Mouse (Mus musculus) kidney, postnatal 0 days (tissue): ENCODE results near the gene Ikzf3. TPM values are rescaled to one million over a fixed set of nuclear protein-coding genes. Genes with fewer than 3 reads are reported as not detected.
A peak's percentile ranks its signal among the peaks of the same experiment; 100 is the strongest.

Experiments used
- ATAC-seq: fragments of 200-750 bp; cut with Nextera tagmentation; replicated peaks from 2 replicates; pipeline ENCODE4 v1.8.0; 2017; ENCODE audit warnings: low read depth, moderate number of reproducible peaks, moderate TSS enrichment, moderate library complexity; ENCODE audit not compliant: low FRiP score
- DNase-seq: peaks from one replicate; pipeline ENCODE4 v3.0.0-alpha.2; 2016; ENCODE audit warnings: low spot score
- H3K27ac ChIP-seq: fragments of 300-500 bp; sonication (generic); 2 replicates; pipeline ENCODE4 v1.5.1; 2014; ENCODE audit warnings: mild to moderate bottlenecking
- H3K27me3 ChIP-seq: fragments of 300-500 bp; sonication (generic); 2 replicates; pipeline ENCODE4 v1.6.1; 2014; ENCODE audit warnings: low read length, mixed read lengths; ENCODE audit not compliant: insufficient read depth
- H3K36me3 ChIP-seq: fragments of 300-500 bp; sonication (generic); 2 replicates; pipeline ENCODE4 v1.6.1; 2014; ENCODE audit warnings: low read length, mixed read lengths; ENCODE audit not compliant: insufficient read depth
- H3K4me1 ChIP-seq: fragments of 300-500 bp; sonication (generic); replicated peaks from 2 replicates; pipeline ENCODE4 v1.6.1; 2014; ENCODE audit warnings: antibody characterized with exemption, low read length, mixed read lengths; ENCODE audit not compliant: insufficient read depth
- H3K4me2 ChIP-seq: fragments of 300-500 bp; sonication (generic); 2 replicates; pipeline ENCODE4 v1.6.1; 2014; ENCODE audit warnings: mild to moderate bottlenecking, low read length, moderate library complexity, mixed read lengths
- H3K4me3 ChIP-seq: fragments of 300-500 bp; sonication (generic); replicated peaks from 2 replicates; pipeline ENCODE4 v1.5.1; 2014; ENCODE audit warnings: low read depth, low read length
- H3K9ac ChIP-seq: fragments of 300-500 bp; sonication (generic); 2 replicates; pipeline ENCODE4 v1.6.1; 2014; ENCODE audit warnings: low read depth, low read length
- H3K9me3 ChIP-seq: fragments of 300-500 bp; sonication (generic); replicated peaks from 2 replicates; pipeline ENCODE4 v1.6.1; 2016; ENCODE audit warnings: low read length, inconsistent platforms, mixed read lengths
- CTCF ChIP-seq: IDR thresholded peaks from 2 replicates; pipeline ENCODE4 v1.5.1; 2016; ENCODE audit warnings: antibody characterized with exemption, low read depth, mild to moderate bottlenecking, moderate library complexity
- WGBS: fragments of 180-500 bp; shearing (Covaris S2); extraction: QIAGEN DNeasy Blood & Tissue Kit; methylation state at CpG from one replicate; pipeline ENCODE4 v1.1.7; 2014; 5-methylcytosine and 5-hydroxymethylcytosine counted together
- polyA plus RNA-seq: library from polyadenylated mRNA; unstranded; fragments of >200 nt; fragmentation: Nextera tagmentation; extraction: Ambion mirVana; gene quantifications from 2 replicates; pipeline ENCODE4 v1.2.1, GENCODE M21; 2015

Ikzf3 gene
- polyA plus RNA-seq, 1 experiment from 2014 or later = 0.29 TPM

- Histone ChIP-seq H3K27ac (no peak overlapping the region), H3K4me2 (no peak overlapping the region), H3K9me3 (no peaks in the 10 kb centered on the region), H3K9ac (no peak overlapping the region), H3K4me1 (no peaks in the 10 kb centered on the region), H3K27me3 (no peaks in the 10 kb centered on the region), H3K36me3 (no peaks in the 10 kb centered on the region), H3K4me3 (no peak overlapping the region)
- DNase-seq = no peak
- ATAC-seq = no peak
- TF ChIP-seq CTCF = no peak
- WGBS = 53% methylated on average over 8 of the region's 8 CpGs
Measured at GRCm38 (mm10) chr11:98473916-98474479, 71.8 kb downstream of the Ikzf3 start.

- H3K4me2 ChIP-seq = no peak overlapping the region
- ATAC-seq (no peak), DNase-seq (no peak)
- no peaks in the 10 kb centered on the region for H3K9me3 ChIP-seq
- no peak for TF ChIP-seq CTCF
- WGBS = 55% methylated on average over 4 of the region's 4 CpGs
- H3K27me3 ChIP-seq = no peaks in the 10 kb centered on the region
- H3K27ac ChIP-seq = no peak overlapping the region
- H3K4me3 ChIP-seq = no peak overlapping the region
- H3K36me3 ChIP-seq = no peaks in the 10 kb centered on the region
- H3K4me1 ChIP-seq = no peaks in the 10 kb centered on the region
- no peak overlapping the region for H3K9ac ChIP-seq
Measured at GRCm38 (mm10) chr11:98472696-98473095, 73.1 kb downstream of the Ikzf3 start.

GRCm38 (mm10) chr11:98470795-98471194, 75.0 kb downstream of the Ikzf3 start:
- Histone ChIP-seq H3K36me3 (no peaks in the 10 kb centered on the region), H3K27me3 (no peaks in the 10 kb centered on the region), H3K4me1 (no peaks in the 10 kb centered on the region), H3K4me3 (no peak overlapping the region), H3K27ac (no peak overlapping the region; the same call in 1 of the 2 replicates), H3K9me3 (no peaks in the 10 kb centered on the region), H3K4me2 (no peak overlapping the region), H3K9ac (no peak overlapping the region)
- TF ChIP-seq CTCF = no peak
- DNase-seq (no peak), ATAC-seq (no peak)
- WGBS = 71% methylated on average over 6 of the region's 6 CpGs

- H3K27me3 ChIP-seq = no peaks in the 10 kb centered on the region
- 49% methylated on average over 22 of the region's 22 CpGs for WGBS
- no peak overlapping the region for H3K4me2 ChIP-seq
Measured at GRCm38 (mm10) chr11:98469761-98470714, 75.8 kb downstream of the Ikzf3 start.

GRCm38 (mm10) chr11:98464516-98464915, 81.3 kb downstream of the Ikzf3 start:
- H3K36me3 ChIP-seq = no peaks in the 10 kb centered on the region
- H3K9me3 ChIP-seq = no peaks in the 10 kb centered on the region
- no peak for ATAC-seq
- no peak overlapping the region for H3K4me2 ChIP-seq
- no peak for DNase-seq
- no peak overlapping the region for H3K9ac ChIP-seq
- no peak overlapping the region for H3K4me3 ChIP-seq
- 77% methylated on average over 6 of the region's 6 CpGs for WGBS
- H3K27ac ChIP-seq = no peak overlapping the region
- H3K27me3 ChIP-seq = no peaks in the 10 kb centered on the region
- no peaks in the 10 kb centered on the region for H3K4me1 ChIP-seq
- TF ChIP-seq CTCF = no peak

More at GRCm38 (mm10) chr11:98469761-98470714, 75.8 kb downstream of the Ikzf3 start:
- Histone ChIP-seq H3K4me3 (no peak overlapping the region), H3K36me3 (no peaks in the 10 kb centered on the region), H3K27ac (peak overlapping the region; percentile 47; the same call in 1 of the 2 replicates), H3K4me1 (no peaks in the 10 kb centered on the region), H3K9me3 (no peaks in the 10 kb centered on the region), H3K9ac (no peak overlapping the region)
- no peak for TF ChIP-seq CTCF
- DNase-seq (no peak), ATAC-seq (no peak; the same call in 1 of the 2 replicates)

- H3K27ac ChIP-seq = no peak overlapping the region
- H3K27me3 ChIP-seq = no peaks in the 10 kb centered on the region
- H3K9me3 ChIP-seq = no peaks in the 10 kb centered on the region
- ATAC-seq = no peak
- no peak for DNase-seq
- no peak overlapping the region for H3K4me2 ChIP-seq
- H3K4me1 ChIP-seq = no peaks in the 10 kb centered on the region
- 91% methylated on average over 9 of the region's 9 CpGs for WGBS
- H3K36me3 ChIP-seq = no peaks in the 10 kb centered on the region
- no peak for TF ChIP-seq CTCF
- H3K4me3 ChIP-seq = no peak overlapping the region
- no peak overlapping the region for H3K9ac ChIP-seq
Measured at GRCm38 (mm10) chr11:98463911-98464310, 81.9 kb downstream of the Ikzf3 start.
